ENCODE assay signal across 9 mouse cellular contexts in the genomic region with DNA sequence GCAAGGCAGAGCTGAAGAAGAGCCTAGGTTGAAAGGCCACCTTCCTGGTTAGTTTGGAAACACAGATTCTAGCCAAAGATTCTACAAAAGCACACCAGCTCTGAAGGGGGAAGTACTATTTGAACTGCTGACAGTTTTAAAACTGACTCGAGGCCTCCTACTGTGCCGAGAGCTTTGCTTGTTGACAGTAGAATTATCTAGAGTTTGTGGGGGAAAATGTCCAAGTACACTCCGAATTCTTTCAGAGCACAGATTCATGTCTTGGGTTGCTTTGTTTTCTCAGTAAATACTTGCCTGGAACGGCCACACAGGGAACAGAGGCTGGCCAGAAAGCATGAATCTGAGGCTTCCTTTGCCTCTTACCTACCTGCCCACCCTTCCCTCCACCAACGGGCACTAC.
A peak's percentile ranks its signal among the peaks of the same experiment; 100 is the strongest.
DNase-seq lines count a peak whose midpoint lies in the region; ATAC-seq and TF ChIP-seq lines count a peak whose summit lies in the region.
"Had no signal": no experiment of that assay in that cellular context is flagged by ENCODE, and none has a peak within 500 bp of the region (broad histone marks: within the 10 kb centered on the region; RNA-seq: fewer than 3 reads in every experiment).

No protein-coding gene starts in this region.

- no peak for ATAC-seq in heart, postnatal 0 days (ENCODE audit: insufficient read depth, low read depth)
- ATAC-seq in midbrain, postnatal 0 days (ENCODE audit: low FRiP score), result no peak
- no peak for ATAC-seq in midbrain, embryonic 15.5 days (replicated peaks)
- no peak for ATAC-seq in embryonic facial prominence, embryonic 14.5 days (ENCODE audit: low read depth)

- no peak for TF ChIP-seq CTCF in heart, postnatal 0 days (IDR thresholded peaks at IDR 0.05; ENCODE audit: low read depth)
- no peak for TF ChIP-seq CTCF in midbrain, postnatal 0 days (IDR thresholded peaks at IDR 0.05)

- H3K4me3 ChIP-seq in heart, postnatal 0 days (ENCODE audit: low read depth, low read length), result no peak overlapping the region
- no peak overlapping the region for H3K4me3 ChIP-seq in heart, embryonic 10.5 days
- no peak overlapping the region for H3K4me3 ChIP-seq in midbrain, postnatal 0 days (ENCODE audit: low read depth, low read length)
- no peak overlapping the region for H3K4me3 ChIP-seq in midbrain, embryonic 15.5 days
- no peak overlapping the region for H3K4me3 ChIP-seq in embryonic facial prominence, embryonic 14.5 days (ENCODE audit: low read depth, low read length)
- H3K4me3 ChIP-seq: hindbrain, embryonic 13.5 days; midbrain, embryonic 12.5 days had no signal

- H3K9me3 ChIP-seq in heart, postnatal 0 days (replicated peaks; ENCODE audit: control insufficient read depth, low read length), result no peaks in the 10 kb centered on the region
- no peaks in the 10 kb centered on the region for H3K9me3 ChIP-seq in heart, embryonic 10.5 days
- H3K9me3 ChIP-seq in midbrain, postnatal 0 days (ENCODE audit: low read length), result no peaks in the 10 kb centered on the region
- no peaks in the 10 kb centered on the region for H3K9me3 ChIP-seq in midbrain, embryonic 15.5 days
- H3K9me3 ChIP-seq in embryonic facial prominence, embryonic 14.5 days (ENCODE audit: control insufficient read depth, low read length), result no peaks in the 10 kb centered on the region
- H3K9me3 ChIP-seq: hindbrain, embryonic 13.5 days; midbrain, embryonic 12.5 days had no signal

- H3K27ac ChIP-seq in heart, postnatal 0 days (ENCODE audit: low read depth), result no peak overlapping the region
- H3K27ac ChIP-seq in heart, embryonic 10.5 days, result no peak overlapping the region
- no peak overlapping the region for H3K27ac ChIP-seq in midbrain, postnatal 0 days (ENCODE audit: low read depth, low read length)
- no peak overlapping the region for H3K27ac ChIP-seq in midbrain, embryonic 15.5 days
- 0 out of 2 replicates have a peak overlapping the region, but pooled peaks have one; percentile 4 for H3K27ac ChIP-seq in embryonic facial prominence, embryonic 14.5 days (replicated peaks; ENCODE audit: low read depth, low read length)
- H3K27ac ChIP-seq: hindbrain, embryonic 13.5 days; midbrain, embryonic 12.5 days had no signal

- no peak for TF ChIP-seq EP300 in heart, postnatal 0 days (IDR thresholded peaks at IDR 0.05; ENCODE audit: low read depth)

- no peak overlapping the region for H3K9ac ChIP-seq in heart, postnatal 0 days (replicated peaks; ENCODE audit: low read depth, low read length)
- H3K9ac ChIP-seq in midbrain, postnatal 0 days (replicated peaks; ENCODE audit: low read length, poor library complexity, severe bottlenecking), result no peak overlapping the region
- no peak overlapping the region for H3K9ac ChIP-seq in midbrain, embryonic 15.5 days
- H3K9ac ChIP-seq in embryonic facial prominence, embryonic 14.5 days (ENCODE audit: low read depth, low read length), result no peak overlapping the region
- H3K9ac ChIP-seq: hindbrain, embryonic 13.5 days; midbrain, embryonic 12.5 days had no signal

- WGBS in heart, postnatal 0 days, result 45% methylated on average over 5 of the region's 5 CpGs
- 40% methylated on average over 5 of the region's 5 CpGs for WGBS in heart, embryonic 10.5 days
- whole genome bisulfite sequencing in midbrain, postnatal 0 days, result 60% methylated on average over 5 of the region's 5 CpGs
- WGBS in midbrain, embryonic 15.5 days, result 65% methylated on average over 5 of the region's 5 CpGs
- 38% methylated on average over 5 of the region's 5 CpGs for WGBS in embryonic facial prominence, embryonic 14.5 days

- H3K4me2 ChIP-seq in heart, postnatal 0 days (ENCODE audit: low read depth, low read length), result no peak overlapping the region
- H3K4me2 ChIP-seq in midbrain, postnatal 0 days (ENCODE audit: low read depth, low read length, poor library complexity, severe bottlenecking), result no peak overlapping the region
- H3K4me2 ChIP-seq in midbrain, embryonic 15.5 days, result no peak overlapping the region
- no peak overlapping the region for H3K4me2 ChIP-seq in embryonic facial prominence, embryonic 14.5 days (ENCODE audit: low read depth, low read length)
- H3K4me2 ChIP-seq: hindbrain, embryonic 13.5 days; midbrain, embryonic 12.5 days had no signal

- DNase-seq in heart, postnatal 0 days (ENCODE audit: low spot score), result peak; percentile 8
- no peak for DNase-seq in heart, embryonic 10.5 days (ENCODE audit: low spot score)
- DNase-seq in midbrain, postnatal 0 days (ENCODE audit: low spot score), result peak; percentile 28
- DNase-seq in embryonic facial prominence, embryonic 14.5 days (ENCODE audit: low spot score), result peak; percentile 65
- no peak for DNase-seq in testis, postnatal 10 days (ENCODE audit: low spot score)
- DNase-seq in adrenal gland, postnatal 10 days, result no peak

- H3K27me3 ChIP-seq in heart, postnatal 0 days (ENCODE audit: control insufficient read depth, insufficient read depth, low read length), result no peaks in the 10 kb centered on the region
- H3K27me3 ChIP-seq in heart, embryonic 10.5 days (ENCODE audit: insufficient read depth, poor library complexity, severe bottlenecking), result no peaks in the 10 kb centered on the region
- no peaks in the 10 kb centered on the region for H3K27me3 ChIP-seq in midbrain, postnatal 0 days (ENCODE audit: insufficient read depth, low read length)
- H3K27me3 ChIP-seq in midbrain, embryonic 15.5 days (replicated peaks), result no peaks in the 10 kb centered on the region
- no peaks in the 10 kb centered on the region for H3K27me3 ChIP-seq in embryonic facial prominence, embryonic 14.5 days (replicated peaks; ENCODE audit: control insufficient read depth, insufficient read depth, low read length)
- H3K27me3 ChIP-seq: hindbrain, embryonic 13.5 days; midbrain, embryonic 12.5 days had no signal

- H3K4me1 ChIP-seq in heart, postnatal 0 days (ENCODE audit: control insufficient read depth, insufficient read depth), result no peaks in the 10 kb centered on the region
- H3K4me1 ChIP-seq in heart, embryonic 10.5 days, result peaks cover 2% of the 10 kb centered on the region; the same call in 1 of the 2 replicates
- H3K4me1 ChIP-seq in midbrain, postnatal 0 days (ENCODE audit: insufficient read depth, low read length), result no peaks in the 10 kb centered on the region
- no peaks in the 10 kb centered on the region for H3K4me1 ChIP-seq in midbrain, embryonic 15.5 days
- no peaks in the 10 kb centered on the region for H3K4me1 ChIP-seq in embryonic facial prominence, embryonic 14.5 days (ENCODE audit: control insufficient read depth, insufficient read depth, low read length)
- H3K4me1 ChIP-seq: hindbrain, embryonic 13.5 days; midbrain, embryonic 12.5 days had no signal

- H3K36me3 ChIP-seq in heart, postnatal 0 days (replicated peaks; ENCODE audit: control insufficient read depth, insufficient read depth, low read length), result peaks cover 30% of the 10 kb centered on the region
- peaks cover 19% of the 10 kb centered on the region for H3K36me3 ChIP-seq in heart, embryonic 10.5 days
- 0 out of 2 replicates have a peak, but pooled peaks cover 2% of the 10 kb centered on the region for H3K36me3 ChIP-seq in midbrain, postnatal 0 days (ENCODE audit: insufficient read depth, low read length)
- no peaks in the 10 kb centered on the region for H3K36me3 ChIP-seq in midbrain, embryonic 15.5 days (replicated peaks)
- 0 out of 2 replicates have a peak, but pooled peaks cover 4% of the 10 kb centered on the region for H3K36me3 ChIP-seq in embryonic facial prominence, embryonic 14.5 days (ENCODE audit: control insufficient read depth, insufficient read depth, low read length)
- H3K36me3 ChIP-seq: hindbrain, embryonic 13.5 days; midbrain, embryonic 12.5 days had no signal

Comparison
In these comparisons a context has a peak if more than half of its experiments do, and no peak if none do; other contexts are left out.
1. DNase-seq: peak in heart, postnatal 0 days (single experiment), midbrain, postnatal 0 days (single experiment) and embryonic facial prominence, embryonic 14.5 days (single experiment); none in heart, embryonic 10.5 days (single experiment), testis, postnatal 10 days (single experiment) and adrenal gland, postnatal 10 days (single experiment).